Mouse (Mus musculus) embryonic fibroblast, embryonic 13.5 days (primary cell): ENCODE measurements around the gene Ifna12.

Experiments used
- CTCF ChIP-seq: IDR thresholded peaks from 2 replicates; pipeline ENCODE4 v1.5.1; 2011; ENCODE audit warnings: mild to moderate bottlenecking, control low read depth, low read length, moderate library complexity, borderline replicate concordance; ENCODE audit not compliant: insufficient read depth
- POLR2A ChIP-seq: IDR thresholded peaks from 2 replicates; pipeline ENCODE4 v1.6.1; 2011; ENCODE audit warnings: low read depth, mild to moderate bottlenecking, control low read depth, low read length, moderate library complexity

DNA sequence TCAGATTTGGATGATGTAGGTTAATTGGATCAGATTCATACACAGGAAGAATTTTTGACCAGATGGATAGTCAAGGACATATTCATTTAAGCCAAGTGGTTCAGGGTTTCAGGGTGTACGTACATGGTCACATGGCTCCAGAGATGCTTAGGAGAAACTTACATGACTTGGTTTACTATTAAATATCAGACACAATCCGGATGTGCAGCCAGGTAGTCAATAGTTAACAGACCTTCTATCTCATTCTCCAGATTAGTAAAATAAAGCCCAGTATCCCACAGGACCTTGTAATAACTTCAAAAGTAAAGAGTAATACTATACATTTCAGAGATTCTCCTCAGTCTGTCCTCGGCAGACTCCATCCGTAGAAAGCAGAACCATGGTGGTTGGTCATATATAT lies 31.1 kb upstream of the Ifna12 start, which contains the start of gene C87499:
- TF ChIP-seq CTCF (no peak), POLR2A (no peak)
